Mouse (Mus musculus): Measurements from ENCODE around the gene Bach1. TPM values are rescaled to one million over a fixed set of nuclear protein-coding genes. Genes with fewer than 3 reads are reported as not detected.

Bach1 gene
- polyA plus RNA-seq, 1 experiment from 2014 or later = 13.0 TPM

- under 1% methylated on average over 20 of the region's 20 CpGs for WGBS
These were observed 554 bp downstream of the Bach1 start for GRCm38 (mm10) chr16:87699306-87699692.

GRCm38 (mm10) chr16:87699693-87700394 lies 1.1 kb downstream of the Bach1 start:
- peak overlapping the region; percentile 66 for H3K4me2 ChIP-seq (replicated peaks)
- H3K4me1 ChIP-seq = peaks cover 21% of the 10 kb centered on the region
- ATAC-seq (ENCODE audit: insufficient number of reproducible peaks, low FRiP score, low TSS enrichment, low read depth) = no peak
- WGBS = under 1% methylated on average over 20 of the region's 20 CpGs
- H3K27me3 ChIP-seq = no peaks in the 10 kb centered on the region
- H3K36me3 ChIP-seq = no peaks in the 10 kb centered on the region
- peak overlapping the region; percentile 93 for H3K9ac ChIP-seq
- no peaks in the 10 kb centered on the region for H3K9me3 ChIP-seq (replicated peaks)
- peak overlapping the region; percentile 86 for H3K4me3 ChIP-seq (replicated peaks)
- peak overlapping the region; percentile 91 for H3K27ac ChIP-seq (replicated peaks)

More at GRCm38 (mm10) chr16:87699306-87699692, 554 bp downstream of the Bach1 start:
- peak overlapping the region; percentile 91 for H3K27ac ChIP-seq (replicated peaks)
- no peaks in the 10 kb centered on the region for H3K36me3 ChIP-seq
- H3K9ac ChIP-seq = peak overlapping the region; percentile 93
- H3K4me3 ChIP-seq (replicated peaks) = peak overlapping the region; percentile 86
- H3K27me3 ChIP-seq = no peaks in the 10 kb centered on the region
- ATAC-seq (ENCODE audit: insufficient number of reproducible peaks, low FRiP score, low TSS enrichment, low read depth) = peak; percentile 5; the same call in 1 of the 2 replicates
- no peaks in the 10 kb centered on the region for H3K9me3 ChIP-seq (replicated peaks)
- H3K4me1 ChIP-seq = peaks cover 21% of the 10 kb centered on the region
- peak overlapping the region; percentile 66 for H3K4me2 ChIP-seq (replicated peaks)

- Histone ChIP-seq H3K9me3 (replicated peaks) (no peaks in the 10 kb centered on the region), H3K36me3 (no peaks in the 10 kb centered on the region), H3K4me3 (replicated peaks) (peak overlapping the region; percentile 86), H3K9ac (peak overlapping the region; percentile 93; the same call in 1 of the 2 replicates), H3K27ac (replicated peaks) (peak overlapping the region; percentile 91), H3K4me2 (replicated peaks) (peak overlapping the region; percentile 66), H3K4me1 (peaks cover 21% of the 10 kb centered on the region), H3K27me3 (no peaks in the 10 kb centered on the region)
- WGBS = 33% methylated on average over 3 of the region's 3 CpGs
- no peak for ATAC-seq (ENCODE audit: insufficient number of reproducible peaks, low FRiP score, low TSS enrichment, low read depth)
These were observed 1.6 kb downstream of the Bach1 start for GRCm38 (mm10) chr16:87700395-87700765.

- no peak overlapping the region for H3K4me2 ChIP-seq (replicated peaks)
- no peaks in the 10 kb centered on the region for H3K9me3 ChIP-seq (replicated peaks)
- no peak overlapping the region for H3K4me3 ChIP-seq (replicated peaks)
- no peak overlapping the region for H3K9ac ChIP-seq
- ATAC-seq (ENCODE audit: insufficient number of reproducible peaks, low FRiP score, low TSS enrichment, low read depth) = no peak
- no peaks in the 10 kb centered on the region for H3K27me3 ChIP-seq
- WGBS = 77% methylated on average over 2 of the region's 2 CpGs
- no peaks in the 10 kb centered on the region for H3K36me3 ChIP-seq
- no peak overlapping the region for H3K27ac ChIP-seq (replicated peaks)
- peaks cover 28% of the 10 kb centered on the region for H3K4me1 ChIP-seq
These were observed 3.1 kb downstream of the Bach1 start for GRCm38 (mm10) chr16:87701891-87702290.

GRCm38 (mm10) chr16:87702881-87703280 lies 4.1 kb downstream of the Bach1 start:
- 90% methylated on average over 5 of the region's 5 CpGs for WGBS
- ATAC-seq (ENCODE audit: insufficient number of reproducible peaks, low FRiP score, low TSS enrichment, low read depth) = no peak
- Histone ChIP-seq H3K9me3 (replicated peaks) (no peaks in the 10 kb centered on the region), H3K36me3 (no peaks in the 10 kb centered on the region), H3K4me1 (peaks cover 33% of the 10 kb centered on the region), H3K4me2 (replicated peaks) (no peak overlapping the region), H3K27ac (replicated peaks) (no peak overlapping the region), H3K4me3 (replicated peaks) (no peak overlapping the region), H3K27me3 (no peaks in the 10 kb centered on the region), H3K9ac (no peak overlapping the region)

- Histone ChIP-seq H3K36me3 (no peaks in the 10 kb centered on the region), H3K4me2 (replicated peaks) (no peak overlapping the region), H3K4me1 (peaks cover 39% of the 10 kb centered on the region), H3K9ac (no peak overlapping the region), H3K27me3 (no peaks in the 10 kb centered on the region), H3K9me3 (replicated peaks) (no peaks in the 10 kb centered on the region), H3K4me3 (replicated peaks) (no peak overlapping the region), H3K27ac (replicated peaks) (no peak overlapping the region)
- no peak for ATAC-seq (ENCODE audit: insufficient number of reproducible peaks, low FRiP score, low TSS enrichment, low read depth)
- WGBS = 47% methylated on average over 5 of the region's 5 CpGs
These were observed 5.5 kb downstream of the Bach1 start for GRCm38 (mm10) chr16:87704225-87704624.

GRCm38 (mm10) chr16:87705892-87706589 lies 7.3 kb downstream of the Bach1 start:
- no peaks in the 10 kb centered on the region for H3K36me3 ChIP-seq
- no peaks in the 10 kb centered on the region for H3K27me3 ChIP-seq
- H3K9me3 ChIP-seq (replicated peaks) = no peaks in the 10 kb centered on the region
- H3K9ac ChIP-seq = no peak overlapping the region
- H3K4me1 ChIP-seq = peaks cover 27% of the 10 kb centered on the region; the same call in 1 of the 2 replicates
- H3K4me3 ChIP-seq (replicated peaks) = no peak overlapping the region
- no peak overlapping the region for H3K4me2 ChIP-seq (replicated peaks)
- ATAC-seq (ENCODE audit: insufficient number of reproducible peaks, low FRiP score, low TSS enrichment, low read depth) = no peak
- no peak overlapping the region for H3K27ac ChIP-seq (replicated peaks)
- 66% methylated on average over 19 of the region's 19 CpGs for WGBS

- H3K27me3 ChIP-seq = no peaks in the 10 kb centered on the region
- WGBS = 81% methylated on average over 4 of the region's 4 CpGs
- H3K36me3 ChIP-seq = no peaks in the 10 kb centered on the region
- H3K9me3 ChIP-seq (replicated peaks) = no peaks in the 10 kb centered on the region
- H3K4me3 ChIP-seq (replicated peaks) = no peak overlapping the region
- H3K4me1 ChIP-seq = peaks cover 29% of the 10 kb centered on the region; the same call in 1 of the 2 replicates
- ATAC-seq (ENCODE audit: insufficient number of reproducible peaks, low FRiP score, low TSS enrichment, low read depth) = no peak
- H3K4me2 ChIP-seq (replicated peaks) = no peak overlapping the region
- H3K27ac ChIP-seq (replicated peaks) = no peak overlapping the region
- H3K9ac ChIP-seq = no peak overlapping the region
These were observed 8.6 kb downstream of the Bach1 start for GRCm38 (mm10) chr16:87707335-87707734.

GRCm38 (mm10) chr16:87708570-87708969 lies 9.8 kb downstream of the Bach1 start:
- no peaks in the 10 kb centered on the region for H3K36me3 ChIP-seq
- H3K4me3 ChIP-seq (replicated peaks) = no peak overlapping the region
- H3K4me1 ChIP-seq = peaks cover 37% of the 10 kb centered on the region
- no peak overlapping the region for H3K4me2 ChIP-seq (replicated peaks)
- no peaks in the 10 kb centered on the region for H3K27me3 ChIP-seq
- no peak overlapping the region for H3K9ac ChIP-seq
- 63% methylated on average over 5 of the region's 5 CpGs for WGBS
- H3K27ac ChIP-seq (replicated peaks) = no peak overlapping the region
- no peak for ATAC-seq (ENCODE audit: insufficient number of reproducible peaks, low FRiP score, low TSS enrichment, low read depth)
- no peaks in the 10 kb centered on the region for H3K9me3 ChIP-seq (replicated peaks)

- no peak for ATAC-seq (ENCODE audit: insufficient number of reproducible peaks, low FRiP score, low TSS enrichment, low read depth)
- H3K4me3 ChIP-seq (replicated peaks) = no peak overlapping the region
- no peaks in the 10 kb centered on the region for H3K36me3 ChIP-seq
- no peaks in the 10 kb centered on the region for H3K27me3 ChIP-seq
- H3K4me2 ChIP-seq (replicated peaks) = no peak overlapping the region
- H3K9ac ChIP-seq = no peak overlapping the region
- H3K27ac ChIP-seq (replicated peaks) = no peak overlapping the region
- WGBS = 59% methylated on average over 5 of the region's 5 CpGs
- no peaks in the 10 kb centered on the region for H3K9me3 ChIP-seq (replicated peaks)
- peaks cover 32% of the 10 kb centered on the region for H3K4me1 ChIP-seq
These were observed 10.4 kb downstream of the Bach1 start for GRCm38 (mm10) chr16:87709144-87709543.

GRCm38 (mm10) chr16:87709971-87710370 lies 11.2 kb downstream of the Bach1 start:
- 94% methylated on average over 9 of the region's 9 CpGs for WGBS
- Histone ChIP-seq H3K27ac (replicated peaks) (no peak overlapping the region), H3K36me3 (no peaks in the 10 kb centered on the region), H3K4me3 (replicated peaks) (no peak overlapping the region), H3K9ac (no peak overlapping the region), H3K4me1 (peaks cover 32% of the 10 kb centered on the region), H3K27me3 (no peaks in the 10 kb centered on the region), H3K9me3 (replicated peaks) (no peaks in the 10 kb centered on the region), H3K4me2 (replicated peaks) (no peak overlapping the region)
- ATAC-seq (ENCODE audit: insufficient number of reproducible peaks, low FRiP score, low TSS enrichment, low read depth) = no peak

Data from embryonic facial prominence, embryonic 15.5 days (tissue).